Mouse (Mus musculus) kidney, embryonic 14.5 days (tissue): ENCODE results near the gene Cisd1. TPM values are rescaled to one million over a fixed set of nuclear protein-coding genes. Genes with fewer than 3 reads are reported as not detected.

Experiments used
- polyA plus RNA-seq: library from polyadenylated mRNA; unstranded; fragments of >200 nt; fragmentation: Nextera tagmentation; extraction: Ambion mirVana; gene quantifications from 2 replicates; pipeline ENCODE4 v1.2.1, GENCODE M21; 2014

The Cisd1 gene
- polyA plus RNA-seq, 1 experiment from 2014 or later, result 130 TPM

Other genes starting within 250 kb of the Cisd1 start
- gene Bicc1, start 185.3 kb downstream of the Cisd1 start, polyA plus RNA-seq, result 27.7 and 40.7 TPM in 2 replicates
- 87.7 and 103 TPM in 2 replicates for gene Tfam, start 106.7 kb downstream of the Cisd1 start, polyA plus RNA-seq
- 81.7 and 83.1 TPM in 2 replicates for gene Ube2d1, start 59.7 kb downstream of the Cisd1 start, polyA plus RNA-seq
- 10.5 and 22.0 TPM in 2 replicates for gene Ipmk, start 2.8 kb upstream of the Cisd1 start, polyA plus RNA-seq